Mouse (Mus musculus) gastrocnemius, adult 2 months (tissue): ENCODE results near the gene Eif1ad. TPM values are rescaled to one million over a fixed set of nuclear protein-coding genes. Genes with fewer than 3 reads are reported as not detected.
"Not testable (repeated sequence)": the region's sequence is repeated elsewhere in the genome, so short reads cannot be mapped to it uniquely, and the experiment has no call there.

Source experiments
- DNase-seq: peaks from one replicate; pipeline ENCODE4 v3.0.0; 2022
- H3K27ac ChIP-seq: fragments of 200-600 bp; 2 replicates; pipeline ENCODE4 v1.8.1; 2022; ENCODE audit warnings: mild to moderate bottlenecking
- H3K4me3 ChIP-seq: fragments of 200-600 bp; 2 replicates; pipeline ENCODE4 v1.8.1; 2022; ENCODE audit warnings: mild to moderate bottlenecking, moderate library complexity
- CTCF ChIP-seq: fragments of 200-600 bp; IDR thresholded peaks from 2 replicates; pipeline ENCODE4 v1.8.1; 2022; ENCODE audit warnings: antibody characterized with exemption, mild to moderate bottlenecking, moderate library complexity
- intact Hi-C: fragments of 180-260 bp; cut with DNase I; formaldehyde crosslinking; loops from one replicate; pipeline ENCODE4 v1.15.1; 2025
- long read RNA-seq, 2 experiments: library from polyadenylated mRNA; stranded (forward); transcript quantifications; one replicate each; pipeline ENCODE4 v2.0.0; 2021
- total RNA-seq, 2 experiments: library from RNA; stranded (reverse); gene quantifications; 2 replicates each; pipeline ENCODE4 v1.2.3; 2021

Eif1ad gene
- total RNA-seq: 10 to 100 TPM; 15.7 to 17.9 TPM
- long read RNA-seq, experiment 1, transcript Eif1ad-201 (6 exons, 2,556 nt): major isoform, 30 of 35 reads
- long read RNA-seq, experiment 1, partial matches to known transcripts: 1 of 35 reads
- long read RNA-seq, experiment 1, other reads (novel, unspliced or antisense): 4 of 35 reads
- long read RNA-seq, experiment 2, transcript Eif1ad-201 (6 exons, 2,556 nt): major isoform, 19 of 22 reads
- long read RNA-seq, experiment 2, partial matches to known transcripts: 0 of 22 reads
- long read RNA-seq, experiment 2, other reads (novel, unspliced or antisense): 3 of 22 reads

DNA sequence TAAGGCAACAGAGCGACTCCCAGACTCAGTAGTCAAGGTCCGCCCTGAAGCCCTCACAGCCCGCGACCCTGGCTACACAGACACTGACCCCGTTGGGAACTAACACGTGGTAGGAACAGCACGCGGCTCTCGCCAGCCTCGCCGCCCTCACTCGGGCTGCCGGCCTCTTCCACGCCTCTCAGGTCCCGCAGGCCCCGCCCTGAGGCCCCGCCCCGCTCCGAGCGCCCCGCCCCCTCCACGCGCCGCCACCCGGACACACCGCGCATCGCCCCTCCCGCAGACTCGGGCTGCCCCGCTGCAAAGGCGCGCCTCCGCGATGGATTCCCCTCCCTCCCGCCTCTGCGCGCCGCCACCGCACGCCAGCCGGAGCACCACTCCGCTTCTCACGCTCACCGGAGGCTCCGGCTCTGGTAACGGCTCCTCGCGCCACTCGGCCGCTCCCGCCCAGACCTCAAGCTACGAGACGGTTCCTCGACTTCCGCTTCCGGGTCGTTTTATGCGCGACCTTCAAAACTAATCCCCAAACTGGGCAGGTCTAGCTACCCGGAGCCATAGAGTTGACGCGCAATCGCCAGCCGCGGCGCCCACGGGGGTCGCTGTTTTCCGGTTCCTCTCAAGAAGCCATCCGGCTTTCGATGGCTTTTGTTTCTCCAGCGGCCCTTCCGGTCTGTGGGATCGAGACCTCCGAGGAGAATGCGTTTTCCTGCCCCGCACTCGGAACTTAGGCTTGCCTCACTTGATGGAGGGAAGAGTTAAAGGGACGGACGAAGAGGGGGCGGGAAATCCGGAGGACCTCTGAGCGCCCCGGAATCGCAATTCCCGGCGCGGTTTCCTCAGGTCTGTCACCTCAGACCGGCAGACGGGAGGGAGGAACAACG lies at the start of gene Eif1ad:
Eif1ad (plus strand) TSS at position 567 of the 878 bp plus-strand sequence.
- peak; percentile 95 for DNase-seq
- peak within 1 kb of the TSS; percentile 100 for H3K27ac ChIP-seq
- intact Hi-C loops: loop anchor here (1.0 kb wide), 1 partner anchor 22 kb away; the partner anchor contains the start of gene Sart1
- TF ChIP-seq CTCF: peak; percentile 50
- H3K4me3 ChIP-seq: peak within 1 kb of the TSS; percentile 80

DNA sequence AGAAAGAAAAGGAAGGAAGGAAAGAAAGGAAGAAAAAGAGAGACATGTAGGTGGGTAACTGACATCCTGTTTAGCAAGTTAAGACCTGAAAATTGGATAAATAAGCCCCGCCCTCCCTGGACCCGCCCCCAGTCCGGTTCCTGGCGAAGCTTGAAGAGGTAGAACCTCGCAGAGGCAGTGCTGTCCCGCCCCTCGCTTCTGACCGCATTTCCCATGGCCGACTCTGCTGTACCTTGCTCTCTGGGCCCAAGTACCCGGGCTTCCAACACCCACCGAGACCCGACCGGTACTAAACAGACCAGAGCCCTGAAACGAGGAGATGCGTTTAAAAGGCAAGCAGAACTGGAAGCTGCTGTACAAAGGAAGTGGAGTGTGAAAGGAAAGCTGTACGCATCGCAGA lies 42.7 kb upstream of the Eif1ad start:
- intact Hi-C loops: no loop called here
- no peak for DNase-seq
- H3K27ac ChIP-seq: no peak overlapping the region

DNA sequence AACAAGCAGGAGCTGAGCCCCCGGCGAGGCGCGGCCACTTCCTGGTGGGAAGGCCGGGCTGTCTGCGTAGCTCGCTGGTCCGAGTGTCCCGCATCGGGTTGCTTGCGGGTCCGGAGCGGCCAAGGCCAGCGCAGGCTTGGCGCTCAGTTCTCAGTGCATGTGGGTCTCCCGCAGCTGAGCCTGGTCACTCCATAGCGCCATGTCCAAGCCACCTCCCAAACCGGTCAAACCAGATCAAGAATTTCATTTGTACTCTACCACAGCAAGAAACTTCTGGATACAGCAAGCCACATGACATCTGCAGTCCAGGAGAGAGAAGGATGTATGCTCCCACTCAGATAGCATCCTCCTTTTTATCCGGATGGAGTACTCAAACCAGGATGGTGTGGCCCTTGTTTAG lies 38.6 kb upstream of the Eif1ad start:
- intact Hi-C loops: no loop called here
- H3K4me3 ChIP-seq: no peak overlapping the region
- no peak overlapping the region for H3K27ac ChIP-seq
- DNase-seq: no peak
- TF ChIP-seq CTCF: no peak

More for the DNA sequence above, 42.7 kb upstream of the Eif1ad start:
- TF ChIP-seq CTCF: no peak
- no peak overlapping the region for H3K4me3 ChIP-seq

DNA sequence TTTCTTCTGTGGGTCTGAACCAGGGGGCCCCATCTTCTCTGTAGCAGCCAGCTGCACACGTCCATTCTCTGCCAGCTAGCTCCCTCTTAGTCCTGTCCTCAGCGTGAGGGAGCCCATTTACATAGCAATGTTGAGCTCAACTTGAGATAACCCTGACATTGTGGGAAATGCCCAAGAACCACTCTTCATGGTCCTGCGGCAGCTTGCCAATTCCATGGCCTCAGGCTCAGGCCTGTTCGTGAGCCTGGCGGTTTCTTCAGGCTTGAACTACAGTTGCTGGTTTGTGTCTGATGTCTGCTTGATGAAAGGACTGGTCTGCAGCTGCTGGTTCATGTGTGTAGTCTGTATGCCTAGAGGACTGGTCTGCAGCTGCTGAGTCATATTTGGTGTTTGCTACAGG lies 31.8 kb upstream of the Eif1ad start:
- no peak for DNase-seq
- TF ChIP-seq CTCF: no peak
- intact Hi-C loops: no loop called here
- no peak overlapping the region for H3K27ac ChIP-seq
- H3K4me3 ChIP-seq: no peak overlapping the region

DNA sequence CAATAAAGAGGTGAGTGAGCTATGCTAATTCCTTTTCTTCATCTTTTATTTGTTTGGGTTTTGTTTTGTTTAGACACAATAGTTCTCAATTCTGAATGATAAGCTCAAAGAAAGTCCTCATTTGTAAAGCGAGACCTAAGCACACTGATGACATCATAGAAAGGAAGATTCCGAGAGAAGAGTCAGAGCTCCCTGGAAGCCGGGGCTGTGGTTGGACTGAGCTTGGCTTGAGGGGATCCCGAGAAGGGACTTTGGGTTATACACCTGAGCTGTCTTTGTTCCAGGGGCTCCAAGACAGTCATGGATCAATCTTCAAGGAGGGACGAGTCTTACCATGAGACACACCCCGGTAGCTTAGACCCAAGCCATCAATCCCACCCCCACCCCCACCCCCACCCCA lies 31.1 kb upstream of the Eif1ad start, which contains the start of gene Catsper1:
Catsper1 (plus strand) TSS at position 301 of the 400 bp plus-strand sequence.
- Histone ChIP-seq H3K27ac (no peak within 1 kb of the TSS), H3K4me3 (no peak within 1 kb of the TSS)
- intact Hi-C loops: no loop called here
- DNase-seq: no peak
- TF ChIP-seq CTCF: no peak

DNA sequence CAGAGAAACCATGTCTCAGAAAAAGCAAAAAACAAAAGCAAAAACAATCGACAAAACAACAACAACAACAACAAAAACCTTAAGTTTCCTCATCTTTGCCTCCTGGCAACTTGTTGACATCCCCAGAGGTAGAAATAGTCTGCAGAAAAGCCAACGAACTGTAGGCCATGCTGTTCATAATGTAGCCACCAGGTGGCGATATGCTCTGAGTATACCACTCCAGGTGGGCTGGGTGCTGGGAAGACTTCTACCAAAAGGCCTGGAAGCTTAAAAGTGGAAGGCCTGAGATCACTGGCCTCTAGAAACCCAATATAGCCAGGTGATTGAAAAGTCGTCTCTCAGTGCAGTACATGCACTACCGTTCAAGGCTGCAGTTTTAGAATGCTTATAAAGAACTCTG lies 28.6 kb upstream of the Eif1ad start:
- no peak; the same call in 1 of the 2 replicates for TF ChIP-seq CTCF
- peak; percentile 85 for DNase-seq
- Histone ChIP-seq H3K27ac (peak overlapping the region; percentile 20; the same call in 1 of the 2 replicates), H3K4me3 (no peak overlapping the region)
- intact Hi-C loops: loop anchor here (1.0 kb wide), 1 partner anchor 10 kb away; no protein-coding TSS in a partner anchor

DNA sequence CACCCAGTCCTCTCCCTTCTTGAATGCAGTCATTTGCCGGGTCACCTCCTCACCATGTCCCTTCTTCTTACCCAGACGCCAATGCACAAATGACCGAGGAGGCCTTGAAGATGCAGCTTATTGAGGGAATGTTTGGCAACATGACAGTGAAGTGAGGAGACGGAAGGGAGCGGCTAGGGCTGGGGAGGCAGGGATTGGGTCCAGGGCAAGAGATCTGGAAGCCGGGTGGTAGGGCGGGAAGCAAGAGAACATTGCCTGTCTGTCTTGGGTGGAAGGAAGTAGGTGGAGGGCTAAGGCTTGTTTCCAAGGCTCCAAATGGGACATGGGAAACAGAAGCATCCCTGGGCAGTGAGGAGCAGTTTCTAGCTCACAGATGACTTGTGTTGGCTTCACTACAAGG lies 25.2 kb upstream of the Eif1ad start:
- intact Hi-C loops: no loop called here
- TF ChIP-seq CTCF: no peak
- DNase-seq: no peak
- H3K27ac ChIP-seq: peak overlapping the region; percentile 59
- no peak overlapping the region for H3K4me3 ChIP-seq

DNA sequence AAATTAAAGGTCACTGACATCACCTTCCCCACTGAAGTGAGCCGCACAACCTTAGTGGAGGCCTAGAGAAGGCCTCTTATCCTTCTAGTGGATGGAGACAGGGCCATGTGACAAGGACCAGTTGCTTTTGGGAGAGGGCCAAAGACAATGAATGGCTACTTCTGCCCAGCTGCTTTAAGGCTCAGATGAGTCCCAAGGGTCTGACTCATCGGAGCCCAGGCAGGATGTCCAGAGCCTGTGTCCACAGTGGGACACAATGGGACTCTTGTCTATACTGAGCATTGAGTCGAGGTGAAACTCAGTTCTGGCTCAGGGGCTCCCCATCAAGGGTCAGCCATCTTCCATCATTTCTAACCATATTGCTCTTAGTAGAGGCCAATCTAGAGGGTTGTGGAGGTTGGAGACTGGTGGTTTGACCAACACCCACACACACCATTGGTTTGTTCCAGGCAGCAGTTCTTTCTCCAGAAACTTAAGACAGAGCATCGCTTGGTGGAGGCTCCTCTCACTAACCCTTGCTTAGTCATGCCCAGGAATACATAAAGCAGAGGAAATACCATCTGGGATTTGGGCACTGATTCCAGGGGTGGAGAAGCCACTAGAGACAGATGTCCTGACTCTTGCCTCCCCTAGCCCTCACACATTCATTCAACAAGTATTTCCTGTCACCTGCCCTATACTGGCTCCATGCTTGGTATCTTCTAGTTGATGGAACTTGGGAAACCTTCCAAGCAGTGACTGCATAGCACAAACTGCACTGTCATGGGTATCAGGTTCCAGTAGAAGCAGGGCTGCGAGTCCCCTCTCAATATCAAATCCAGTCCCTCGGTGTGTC lies 21.0 kb upstream of the Eif1ad start:
- no peak for TF ChIP-seq CTCF
- Histone ChIP-seq H3K4me3 (no peak overlapping the region), H3K27ac (peak overlapping the region; percentile 75)
- DNase-seq: no peak
- intact Hi-C loops: loop anchor here (2.0 kb wide), 1 partner anchor 51 kb away; the partner anchor contains the start of gene Sf3b2

DNA sequence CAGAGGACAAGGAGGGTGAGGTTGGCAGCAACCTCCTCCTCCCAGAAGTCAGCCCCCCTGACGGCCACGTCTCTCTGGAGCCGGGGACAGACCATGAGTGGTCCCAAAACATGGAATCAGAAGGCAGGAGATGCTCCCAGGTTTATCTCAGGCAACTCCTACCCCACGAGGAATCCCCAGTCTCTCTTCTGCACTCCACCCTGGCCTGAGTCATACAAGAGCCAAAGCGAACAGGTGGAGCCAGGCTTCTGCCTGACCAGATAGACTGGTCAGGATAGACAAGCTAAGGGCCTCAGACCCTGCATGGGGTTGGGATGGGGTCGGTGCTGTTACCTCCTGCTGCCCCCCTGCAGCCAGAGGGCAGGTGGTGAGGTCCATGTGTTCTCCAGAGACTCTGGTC lies 18.5 kb upstream of the Eif1ad start:
- no peak for DNase-seq
- intact Hi-C loops: loop anchor here (1.0 kb wide), 1 partner anchor 10 kb away; no protein-coding TSS in a partner anchor
- no peak for TF ChIP-seq CTCF
- Histone ChIP-seq H3K27ac (no peak overlapping the region), H3K4me3 (peak overlapping the region; percentile 76)

DNA sequence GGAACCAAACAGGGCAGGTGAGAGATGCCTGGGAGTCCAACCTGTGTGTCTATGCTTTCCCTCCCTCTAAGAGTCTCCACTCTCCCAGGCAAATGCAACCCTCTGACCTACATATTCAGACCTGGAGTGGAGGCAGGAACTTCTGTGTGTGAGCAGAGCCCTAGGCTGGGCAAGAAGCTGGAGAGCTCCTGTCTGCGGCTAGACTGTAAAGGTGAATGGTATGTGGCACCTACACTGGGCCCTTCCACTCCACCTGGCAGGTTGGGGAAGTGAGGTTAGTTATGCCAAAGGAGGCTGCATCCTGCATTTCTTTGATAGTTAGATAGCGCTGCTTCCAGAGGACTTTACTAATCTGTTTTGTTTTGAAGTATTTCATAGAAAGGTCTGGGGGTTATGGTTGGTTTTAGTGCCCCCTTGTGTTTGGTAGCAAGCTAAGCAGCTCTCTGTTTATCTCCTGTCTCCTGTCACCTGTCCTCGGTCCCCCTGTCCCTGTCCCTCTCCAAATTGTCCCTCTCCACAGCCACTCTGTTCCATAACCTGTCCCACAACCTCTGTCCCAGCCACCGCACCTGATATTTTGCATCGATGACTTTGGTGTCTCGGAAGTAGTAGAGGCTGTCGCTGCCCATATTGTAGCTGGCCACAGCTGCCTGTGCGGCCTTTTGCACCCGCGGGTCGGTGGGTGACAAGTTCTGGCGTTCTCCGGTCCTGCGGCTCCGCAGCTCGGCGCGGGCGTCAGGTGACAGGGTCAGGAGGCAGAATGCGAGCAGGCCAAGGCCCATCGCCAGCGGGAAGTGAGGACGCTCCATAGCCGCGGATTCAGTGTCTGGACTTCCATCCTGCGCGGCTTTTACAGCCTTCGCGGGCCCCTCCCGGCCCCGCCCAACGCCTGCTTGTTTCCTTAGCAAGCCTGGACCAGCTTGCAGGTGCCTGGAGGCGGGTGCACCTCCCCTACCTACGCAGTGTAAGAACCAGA lies 17.7 kb upstream of the Eif1ad start:
- peak; percentile 74 for DNase-seq
- intact Hi-C loops: loop anchor here (1.0 kb wide), 1 partner anchor 11 kb away; no protein-coding TSS in a partner anchor
- Histone ChIP-seq H3K27ac (peak overlapping the region; percentile 83), H3K4me3 (peak overlapping the region; percentile 76)
- TF ChIP-seq CTCF: peak; percentile 72

DNA sequence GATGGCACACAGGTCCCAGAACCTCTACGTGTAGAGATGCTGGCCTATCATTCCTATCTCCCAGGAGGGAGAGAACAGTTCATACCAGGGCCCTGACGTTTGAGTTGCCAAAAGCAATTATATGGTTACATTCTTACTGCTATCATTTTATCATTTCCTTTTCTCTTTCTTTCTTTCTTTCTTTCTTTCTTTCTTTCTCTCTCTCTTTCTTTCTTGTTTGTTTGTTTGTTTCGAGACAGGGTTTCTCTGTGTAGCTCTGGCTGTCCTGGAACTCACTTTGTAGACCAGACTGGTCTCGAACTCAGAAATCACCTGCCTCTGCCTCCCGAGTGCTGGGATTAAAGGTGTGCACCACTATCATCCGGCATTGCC lies 17.1 kb upstream of the Eif1ad start, which contains the start of gene Cst6:
Cst6 (minus strand) TSS at position 73 of the 372 bp plus-strand sequence.
- intact Hi-C loops, DNase-seq: not testable (repeated sequence)
- peak within 1 kb of the TSS; percentile 83 for H3K27ac ChIP-seq
- H3K4me3 ChIP-seq: peak within 1 kb of the TSS; percentile 76
